Mouse (Mus musculus): ENCODE results near the gene Ttyh3.

DNA sequence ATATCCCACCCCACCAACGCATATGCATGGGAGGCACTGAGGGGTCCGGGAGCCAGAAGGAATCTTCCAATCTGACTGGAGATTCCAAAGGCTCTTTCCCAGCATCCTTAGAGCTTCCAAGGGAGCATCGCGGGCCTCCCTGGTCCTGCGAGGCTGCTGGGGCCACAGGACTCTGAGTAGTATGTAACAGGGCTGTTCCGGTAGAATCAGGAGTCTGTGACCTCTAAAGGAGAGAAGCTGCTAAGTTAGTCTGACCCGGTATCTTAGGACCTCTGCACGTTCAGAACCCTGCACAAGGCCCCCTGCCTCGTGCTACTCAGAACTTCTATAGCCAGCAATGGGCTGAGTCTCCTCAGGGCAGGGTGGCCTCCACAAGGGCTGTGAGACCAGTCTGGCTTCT, 69.6 kb downstream of the Ttyh3 start:
- TF ChIP-seq JUND (IDR thresholded peaks at IDR 0.05; ENCODE audit: low read depth, low read length) (no peak), CTCF (IDR thresholded peaks at IDR 0.05 in 2 of 3, conservative IDR thresholded peaks at IDR 0.05 in 1 of 3; ENCODE audit: control insufficient read depth in 1 of 3, insufficient read depth in 1 of 3, low read depth in 2 of 3, low read length in 3 of 3, poor library complexity in 1 of 3, severe bottlenecking in 1 of 3) (no peak)
